Mouse (Mus musculus): Measurements from ENCODE around the gene Gm49354.
A peak's percentile ranks its signal among the peaks of the same experiment; 100 is the strongest.
"Not testable (repeated sequence)": the region's sequence is repeated elsewhere in the genome, so short reads cannot be mapped to it uniquely, and the experiment has no call there.

The Gm49354 gene

GRCm38 (mm10) chr13:59766786-59767515, 15.1 kb downstream of the Gm49354 start:
- no peak for DNase-seq (ENCODE audit: low spot score)

GRCm38 (mm10) chr13:59762791-59763190, 19.3 kb downstream of the Gm49354 start:
- DNase-seq (ENCODE audit: low spot score), result no peak

DNA sequence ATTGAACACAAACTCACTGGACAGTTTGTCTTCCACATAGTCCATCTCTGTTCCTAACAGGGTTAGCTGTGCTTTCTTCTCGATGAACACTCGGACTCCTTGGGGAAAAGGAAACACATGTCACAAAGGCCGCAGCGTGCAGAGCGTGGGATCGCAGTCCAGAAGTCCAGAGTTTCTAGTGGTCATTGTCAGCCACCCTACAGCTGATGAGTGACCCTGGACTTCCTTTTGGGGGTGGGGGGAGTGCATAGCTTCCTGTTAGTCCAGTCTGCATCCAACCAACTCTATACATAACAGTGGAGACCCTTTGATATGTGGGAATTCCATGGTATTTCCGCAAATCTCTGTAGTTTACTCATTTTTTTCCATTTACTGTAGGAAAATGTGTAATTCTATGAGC, 25.1 kb downstream of the Gm49354 start:
- no peak for DNase-seq (ENCODE audit: low spot score)

- DNase-seq (ENCODE audit: low spot score), result no peak
Observed at GRCm38 (mm10) chr13:59750310-59750709, 31.7 kb downstream of the Gm49354 start.

DNA sequence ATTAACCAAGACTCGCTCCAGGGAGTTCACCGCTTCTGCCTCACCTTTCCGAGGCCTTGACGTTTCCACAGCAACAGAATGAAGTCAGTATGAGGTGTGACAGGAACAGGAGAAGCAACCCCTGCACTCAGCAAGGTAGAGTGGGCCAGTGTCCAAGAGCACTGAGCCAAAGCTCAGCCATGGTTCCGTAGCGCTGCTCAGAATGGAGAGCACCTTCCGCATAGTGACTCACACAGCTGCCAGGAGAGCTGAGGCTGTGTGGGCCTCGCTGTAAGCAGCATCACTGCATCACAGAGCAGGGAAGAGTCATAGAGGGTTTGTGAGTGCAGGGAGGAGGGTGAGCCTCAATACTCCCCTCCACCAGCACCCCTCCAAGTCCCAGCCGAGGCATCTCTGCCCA, 35.3 kb downstream of the Gm49354 start, which contains the start of gene 1700014D04Rik:
TSS of gene 1700014D04Rik (minus strand) at position 42 of the 400 bp plus-strand sequence.
- no peak for DNase-seq (ENCODE audit: low spot score)

DNA sequence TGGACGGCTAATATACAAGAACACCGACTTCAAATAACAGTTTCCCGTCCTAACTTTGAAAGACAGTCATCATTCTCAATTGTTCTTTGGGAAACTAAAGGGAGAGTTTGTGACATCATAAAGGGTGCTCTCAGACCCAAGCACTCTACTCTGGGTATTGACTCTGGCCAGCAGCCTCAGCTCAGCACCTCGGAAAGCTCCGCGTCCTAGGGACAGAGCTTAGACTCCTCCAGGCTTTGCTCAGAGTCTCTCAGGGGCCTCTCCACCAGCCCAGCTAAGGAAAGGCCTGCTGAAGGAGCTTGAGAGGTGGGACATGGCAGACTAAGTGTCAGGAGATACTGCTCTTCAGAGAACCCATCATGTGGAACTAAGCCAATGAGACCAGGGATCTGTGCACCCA, 35.9 kb downstream of the Gm49354 start:
- no peak for DNase-seq (ENCODE audit: low spot score)

DNA sequence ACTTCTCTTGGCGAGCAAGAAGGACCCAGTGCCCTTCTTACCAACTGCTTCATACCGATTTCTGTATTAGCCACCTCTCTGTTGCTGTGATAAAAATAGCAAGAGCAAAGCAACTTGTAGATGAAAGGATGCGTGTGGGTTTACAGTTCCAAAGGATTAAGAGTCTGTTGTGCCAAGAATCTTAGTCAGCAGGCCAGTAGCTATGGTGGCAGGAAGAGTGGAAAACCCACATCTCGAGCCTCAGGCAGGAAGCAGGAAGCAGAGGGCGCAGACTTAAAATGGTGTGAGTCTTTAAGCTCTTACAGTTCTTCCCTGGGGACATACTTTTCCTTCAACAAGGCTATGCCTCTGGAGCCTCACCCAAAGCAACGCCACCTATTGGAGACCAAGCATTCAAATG, 36.6 kb downstream of the Gm49354 start:
- no peak for DNase-seq (ENCODE audit: low spot score)

DNA sequence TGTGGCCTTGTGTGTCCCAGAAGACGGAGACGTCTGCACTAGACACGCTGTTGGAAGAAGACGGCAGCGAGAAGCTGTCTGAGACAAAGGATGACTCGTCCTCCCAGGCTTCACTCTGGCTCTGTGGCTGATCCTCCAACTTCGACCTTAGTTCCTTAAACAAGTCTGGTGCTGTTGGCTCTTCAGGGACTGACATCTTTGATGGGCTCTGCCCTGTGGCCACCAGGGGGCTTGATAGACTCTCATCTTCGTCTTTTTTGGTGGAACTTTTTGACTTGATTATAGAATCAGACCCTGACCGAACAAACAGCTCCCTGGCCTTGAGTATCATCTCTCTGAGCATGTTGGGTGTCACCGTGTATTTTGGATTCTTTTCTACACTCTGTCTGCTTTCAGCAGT, 40.3 kb downstream of the Gm49354 start:
- no peak for DNase-seq (ENCODE audit: low spot score)

- DNase-seq (ENCODE audit: low spot score), result no peak
Observed at GRCm38 (mm10) chr13:59741096-59741495, 40.9 kb downstream of the Gm49354 start.

DNA sequence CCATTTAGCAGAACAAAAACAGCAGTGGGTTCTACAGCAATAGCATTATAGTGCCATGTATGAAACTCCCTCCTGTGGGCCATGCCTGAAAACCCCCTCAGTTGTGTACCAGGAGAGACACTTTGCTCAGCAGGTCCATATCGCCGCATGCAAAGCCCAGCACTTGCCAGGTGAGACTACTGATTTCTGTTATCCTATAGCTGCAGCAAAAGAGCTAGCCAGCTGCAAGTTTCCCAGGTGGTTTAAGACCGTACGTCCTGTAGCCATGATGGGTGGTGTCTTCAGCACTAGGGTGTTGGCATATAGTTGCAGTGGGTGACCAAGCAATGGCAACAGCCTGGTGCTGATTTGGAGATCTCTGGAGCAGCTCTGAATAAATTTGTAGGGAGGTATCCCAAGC, 42.6 kb downstream of the Gm49354 start:
- no peak for DNase-seq (ENCODE audit: low spot score)

- no peak for DNase-seq (ENCODE audit: low spot score)
Observed at GRCm38 (mm10) chr13:59738455-59738854, 43.6 kb downstream of the Gm49354 start.

DNA sequence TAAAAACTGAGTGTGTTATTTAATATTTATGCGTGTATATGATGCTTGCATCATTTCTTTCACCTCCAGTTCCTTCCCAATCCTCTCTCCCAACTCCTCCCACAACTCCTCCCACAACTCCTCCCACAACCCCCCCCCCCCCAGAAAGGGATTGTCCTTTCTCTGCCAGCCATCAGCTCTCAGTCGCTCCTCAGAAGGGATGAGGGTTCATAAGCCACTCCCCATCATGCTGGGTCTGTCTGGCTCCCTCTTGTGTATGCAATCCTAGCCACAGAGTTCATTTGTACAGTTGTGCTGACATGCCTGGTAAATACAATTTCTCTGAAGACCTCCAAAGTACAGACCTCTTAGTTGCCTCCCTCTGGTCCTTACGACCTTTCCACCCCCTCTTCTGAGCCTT, 46.9 kb downstream of the Gm49354 start:
- no peak for DNase-seq (ENCODE audit: low spot score)

DNA sequence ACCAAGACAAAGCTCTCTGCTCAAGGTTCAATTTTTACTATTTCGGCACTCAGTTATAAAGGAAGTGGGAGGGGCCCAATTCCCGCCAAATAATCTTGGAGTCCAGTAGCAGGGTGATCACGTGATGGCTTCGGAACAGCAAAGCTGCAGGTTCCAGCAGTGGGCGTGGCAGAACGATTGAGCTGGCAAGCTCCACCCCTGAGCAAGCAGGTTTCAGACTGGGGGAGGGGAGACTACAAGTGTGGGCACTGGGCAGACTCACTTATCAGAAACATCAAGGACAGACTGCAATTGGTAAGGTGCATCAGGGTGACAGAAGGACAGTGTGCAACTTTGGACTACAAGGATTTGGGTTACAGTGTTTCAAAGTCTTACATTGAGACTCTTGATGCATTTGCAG, 47.7 kb downstream of the Gm49354 start:
- not testable (repeated sequence) for DNase-seq (ENCODE audit: low spot score)

DNA sequence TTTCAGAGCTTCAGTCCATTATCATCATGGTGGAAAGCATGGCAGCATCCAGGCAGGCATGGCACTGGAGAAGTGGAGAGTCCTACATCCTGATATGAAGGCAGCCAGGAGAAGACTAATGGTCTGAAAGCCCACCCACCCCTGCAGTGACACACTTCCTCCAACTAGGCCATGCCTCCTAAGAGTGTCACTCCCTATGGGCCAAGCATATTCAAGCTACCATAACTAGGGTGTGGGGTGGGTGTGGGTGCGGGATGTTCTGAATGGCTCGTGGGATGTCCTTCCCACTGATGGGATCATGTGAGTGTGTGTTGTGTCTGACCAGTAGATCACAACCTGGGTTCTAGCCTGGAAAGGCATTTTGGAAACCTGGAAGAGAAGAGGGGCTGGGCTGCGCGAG, 48.1 kb downstream of the Gm49354 start:
- DNase-seq (ENCODE audit: low spot score), result no peak

- no peak for DNase-seq (ENCODE audit: low spot score)
Observed at GRCm38 (mm10) chr13:59731652-59732051, 50.4 kb downstream of the Gm49354 start, which contains the start of gene Spata31d1d. Gene Spata31d1d (minus strand): TSS chr13:59731752.

DNA sequence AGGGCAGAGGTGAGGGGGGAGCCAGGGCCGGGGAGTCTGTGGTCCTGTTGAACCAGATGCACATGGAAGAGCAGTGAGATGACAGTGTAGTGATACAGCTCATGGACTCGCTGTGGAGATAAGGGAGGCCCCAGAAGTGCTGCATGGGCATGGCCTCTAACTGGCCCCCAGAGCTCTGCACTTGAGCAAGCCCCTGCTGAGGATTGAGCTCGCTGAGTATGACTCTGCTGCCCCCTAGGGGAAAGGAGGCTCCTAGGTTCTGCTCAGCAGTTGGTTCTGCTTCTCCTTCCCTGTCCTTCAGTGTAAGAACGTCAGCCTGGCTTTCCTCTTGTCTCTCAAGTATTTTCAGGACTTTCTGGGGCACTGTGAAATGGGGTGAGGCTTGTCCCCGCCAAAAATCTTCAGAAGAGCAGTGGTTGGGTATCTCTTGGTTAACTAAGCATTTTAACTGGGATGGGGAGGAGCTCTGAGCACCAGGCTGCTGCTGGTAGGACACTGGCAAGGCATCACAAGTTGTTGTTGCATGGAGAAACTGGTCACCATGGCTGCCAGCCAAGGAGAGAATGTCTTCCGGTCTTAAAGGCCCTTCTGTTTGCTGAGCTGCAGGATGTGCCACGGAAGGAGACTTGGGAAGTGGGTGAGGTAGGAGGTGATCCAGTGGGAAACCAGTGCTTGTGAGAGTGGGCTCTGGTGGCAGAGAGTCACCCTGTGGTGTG, 53.5 kb downstream of the Gm49354 start:
- DNase-seq (ENCODE audit: low spot score), result peak; percentile 71

DNA sequence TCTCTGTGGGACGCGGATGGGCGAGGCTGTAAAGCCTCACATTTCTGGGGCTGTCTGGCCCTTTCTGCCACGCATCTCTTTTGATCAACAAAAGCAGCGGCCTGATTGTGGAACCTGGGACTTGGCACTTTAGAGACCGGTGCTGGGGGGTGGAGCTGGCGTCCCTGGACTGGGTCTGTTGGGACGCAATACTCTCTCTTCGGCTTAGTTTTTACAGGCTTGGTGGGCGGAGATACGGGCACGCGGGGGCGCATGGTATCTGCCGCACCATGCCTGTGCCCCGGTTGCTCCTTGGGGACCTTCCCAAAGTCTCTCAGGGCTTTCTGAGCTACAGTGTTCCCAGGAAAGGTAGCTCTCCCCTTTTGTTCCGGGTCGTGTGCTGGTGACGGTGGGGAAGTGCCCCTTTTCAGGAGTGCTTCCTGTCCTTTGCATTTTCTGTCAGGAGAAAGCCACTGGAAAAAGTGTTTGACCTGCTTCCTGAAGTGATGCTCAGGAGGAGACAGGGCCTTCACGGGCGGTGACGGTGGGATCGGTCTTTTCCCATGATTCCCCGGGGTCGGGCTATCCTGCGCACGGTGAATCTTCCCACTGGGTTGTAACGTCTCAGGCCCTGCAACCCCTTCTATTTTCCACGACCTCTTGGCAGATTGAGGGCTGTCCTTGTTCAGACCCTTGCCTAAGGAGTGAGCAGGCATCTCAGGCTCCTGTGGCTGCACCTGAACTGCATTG, 55.7 kb downstream of the Gm49354 start:
- DNase-seq (ENCODE audit: low spot score), result no peak

DNA sequence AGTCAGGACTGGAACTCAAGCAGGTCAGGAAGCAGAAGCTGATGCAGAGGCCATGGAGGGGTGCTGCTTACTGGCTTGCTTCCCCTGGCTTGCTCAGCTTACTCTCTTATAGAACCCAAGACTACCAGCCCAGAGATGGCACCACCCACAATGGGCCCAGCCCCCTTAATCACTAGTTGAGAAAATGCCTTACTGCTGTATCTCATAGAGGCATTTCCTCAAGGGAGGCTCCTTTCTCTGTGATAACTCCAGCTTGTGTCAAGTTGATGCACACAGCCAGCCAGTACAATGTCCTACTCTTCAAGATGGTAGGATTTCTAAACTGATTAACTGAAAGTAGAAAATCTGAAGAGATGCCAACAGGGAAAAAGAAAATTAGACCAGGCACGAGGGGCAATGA, 60.0 kb downstream of the Gm49354 start:
- not testable (repeated sequence) for DNase-seq (ENCODE audit: low spot score)

DNA sequence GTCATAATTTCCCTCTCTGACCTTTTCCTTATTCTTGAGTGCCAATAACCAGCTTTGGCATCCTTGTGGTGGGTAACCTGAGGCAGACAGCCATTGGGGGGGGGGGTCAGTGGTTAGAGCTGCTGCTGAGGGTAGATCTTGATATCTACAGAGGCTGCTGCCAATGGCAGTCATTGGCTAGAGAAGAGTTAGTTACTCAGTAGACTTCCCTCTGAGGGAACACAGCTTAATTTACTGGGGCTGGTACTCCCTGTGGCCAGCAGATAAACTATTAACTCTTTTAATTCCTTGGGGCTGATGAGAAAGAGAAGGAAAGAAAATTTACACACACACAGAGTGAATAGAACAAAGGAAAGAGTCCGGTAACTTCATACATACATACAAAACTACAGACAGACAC, 62.6 kb downstream of the Gm49354 start:
- no peak for DNase-seq (ENCODE audit: low spot score)

- DNase-seq (ENCODE audit: low spot score), result not testable (repeated sequence)
Observed at GRCm38 (mm10) chr13:59718857-59719440, 63.1 kb downstream of the Gm49354 start.

DNA sequence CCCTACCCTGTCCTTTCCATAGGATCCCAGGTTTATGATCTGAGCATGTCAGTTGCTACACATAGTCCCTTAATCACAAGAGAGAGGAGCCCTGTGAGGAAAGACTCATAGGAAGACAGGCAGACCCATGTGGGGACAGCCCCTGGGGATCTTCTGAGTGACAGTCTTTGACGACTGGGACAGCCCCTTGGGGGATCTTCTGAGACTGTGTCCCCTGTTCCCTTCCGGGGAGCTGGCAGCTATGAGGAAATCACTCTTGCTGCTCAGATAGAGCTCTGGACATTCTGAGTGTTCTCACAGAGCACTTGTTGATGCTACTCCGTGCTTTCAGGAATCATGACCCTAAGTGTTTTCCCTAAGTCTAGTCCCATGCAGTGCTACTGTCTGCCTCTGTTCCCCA, 68.3 kb downstream of the Gm49354 start:
- no peak for DNase-seq (ENCODE audit: low spot score)

DNA sequence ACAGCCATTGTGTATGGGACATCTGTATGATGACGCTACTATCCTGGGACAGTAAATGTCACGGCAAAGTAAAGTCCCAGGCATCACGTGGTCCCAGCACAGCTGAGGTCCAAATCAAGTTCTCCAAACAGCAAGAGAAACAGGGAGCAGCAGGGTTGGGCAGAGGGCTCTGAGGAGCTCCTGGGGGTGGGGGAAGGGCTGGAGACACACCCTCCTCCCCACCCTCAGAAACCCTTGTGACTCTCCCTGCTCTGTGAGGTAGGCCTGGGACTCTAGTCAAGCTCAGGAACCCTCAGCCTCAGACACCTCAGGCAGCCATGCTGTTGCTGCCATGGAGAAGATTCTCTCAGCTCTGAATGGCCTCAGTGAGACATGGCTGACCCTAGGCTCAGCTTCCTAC, 70.1 kb downstream of the Gm49354 start, which contains the start of gene Spata31d1b:
TSS of gene Spata31d1b (plus strand) at position 301 of the 400 bp plus-strand sequence.
- not testable (repeated sequence) for DNase-seq (ENCODE audit: low spot score)
